8 mouse cellular contexts compared by ENCODE assay signal in the genomic region with DNA sequence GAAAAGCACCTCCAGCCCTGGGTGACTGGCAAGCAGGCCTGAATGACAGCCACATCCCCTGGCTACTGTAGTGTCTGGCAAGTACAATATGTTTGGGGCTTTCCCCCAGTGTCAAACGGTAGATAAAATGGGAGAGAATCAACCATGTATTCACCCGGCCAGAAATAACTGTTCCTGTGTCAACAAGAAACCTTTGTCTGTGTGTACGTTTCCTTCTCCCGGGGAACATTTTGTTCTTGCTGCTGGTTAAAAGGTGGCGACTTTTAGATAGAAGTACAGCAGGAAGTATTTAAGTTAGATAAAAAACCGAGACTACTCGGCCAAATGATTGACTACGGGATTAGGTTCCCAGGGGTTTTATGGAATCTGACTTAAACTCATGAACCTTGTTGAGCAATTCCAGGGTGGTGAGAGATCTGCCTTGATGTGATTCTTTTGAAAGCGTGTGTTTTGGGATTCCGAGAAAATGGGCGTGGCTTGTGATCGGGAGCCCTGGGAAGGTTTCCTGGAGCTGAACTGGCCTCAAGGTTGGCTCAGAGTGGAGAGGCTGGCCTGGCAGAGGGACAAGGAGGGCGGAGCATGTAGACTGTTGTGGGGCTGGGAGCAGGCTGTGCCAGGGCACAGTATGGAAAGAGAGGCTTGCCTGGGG. TPM values are rescaled to one million over a fixed set of nuclear protein-coding genes. Genes with fewer than 3 reads are reported as not detected.
DNase-seq lines count a peak whose midpoint lies in the region; ATAC-seq lines count a peak whose summit lies in the region.

No protein-coding gene starts in this region.

- H3K36me3 ChIP-seq in hindbrain, embryonic 13.5 days, result no peaks in the 10 kb centered on the region
- H3K36me3 ChIP-seq in limb, embryonic 15.5 days, result no peaks in the 10 kb centered on the region

- whole genome bisulfite sequencing in hindbrain, embryonic 13.5 days, result 46% methylated on average over 13 of the region's 13 CpGs
- WGBS in limb, embryonic 15.5 days, result 24% methylated on average over 13 of the region's 13 CpGs

- H3K4me3 ChIP-seq in hindbrain, embryonic 13.5 days, result no peak overlapping the region
- H3K4me3 ChIP-seq in limb, embryonic 15.5 days, result peak overlapping the region; percentile 12

- H3K4me2 ChIP-seq in hindbrain, embryonic 13.5 days, result peak overlapping the region; percentile 13; the same call in 1 of the 2 replicates
- H3K4me2 ChIP-seq in limb, embryonic 15.5 days, result peak overlapping the region; percentile 19

- H3K4me1 ChIP-seq in hindbrain, embryonic 13.5 days (replicated peaks), result peaks cover 15% of the 10 kb centered on the region
- peaks cover 22% of the 10 kb centered on the region for H3K4me1 ChIP-seq in limb, embryonic 15.5 days

- no peaks in the 10 kb centered on the region for H3K9me3 ChIP-seq in hindbrain, embryonic 13.5 days
- no peaks in the 10 kb centered on the region for H3K9me3 ChIP-seq in limb, embryonic 15.5 days

- no peak overlapping the region for H3K9ac ChIP-seq in hindbrain, embryonic 13.5 days
- H3K9ac ChIP-seq in limb, embryonic 15.5 days, result no peak overlapping the region

- H3K27me3 ChIP-seq in hindbrain, embryonic 13.5 days, result no peaks in the 10 kb centered on the region
- H3K27me3 ChIP-seq in limb, embryonic 15.5 days, result no peaks in the 10 kb centered on the region

- ATAC-seq in hindbrain, embryonic 13.5 days (ENCODE audit: low FRiP score), result no peak
- ATAC-seq in limb, embryonic 15.5 days (ENCODE audit: insufficient number of reproducible peaks, low FRiP score, low TSS enrichment, low read depth), result no peak

- DNase-seq in right cerebral cortex, adult 18-20 months, result peak; percentile 22
- no peak for DNase-seq in right cerebral cortex, postnatal 25 days
- peak; percentile 47 to 61 for DNase-seq in cerebellum, adult 18-20 months
- DNase-seq in gastrocnemius, adult 18-20 months (ENCODE audit: low spot score), result peak; percentile 88
- DNase-seq in ovary, adult 18-20 months (ENCODE audit: low spot score), result peak; percentile 88
- DNase-seq in layer of hippocampus, adult 8-10 months (ENCODE audit: low spot score in 2 of 2), result no peak

- H3K27ac ChIP-seq in hindbrain, embryonic 13.5 days, result no peak overlapping the region
- H3K27ac ChIP-seq in limb, embryonic 15.5 days, result peak overlapping the region; percentile 40; the same call in 1 of the 2 replicates

RNA-seq across cellular contexts. Expression of a gene that starts 39.0 kb away (rescaled TPM):
- total RNA-seq in gastrocnemius, adult 18-20 months (2021), result 1 to 10 TPM; 3.2 to 3.8 TPM
- polyA plus RNA-seq in hindbrain, embryonic 13.5 days (2015; fragmentation: Nextera tagmentation; extraction: Ambion mirVana), result 14.7 and 15.6 TPM in 2 replicates
- 14.3 and 15.4 TPM in 2 replicates for polyA plus RNA-seq in limb, embryonic 15.5 days (2015; fragmentation: Nextera tagmentation; extraction: Ambion mirVana)
- 1 to 10 TPM; 8.3 to 9.4 (median 8.8) TPM for total RNA-seq in layer of hippocampus, adult 8-10 months (2022)

RNA-seq across cellular contexts. Expression of a gene that starts 39.1 kb away (rescaled TPM):
- total RNA-seq in gastrocnemius, adult 18-20 months (2021), result 1 to 10 TPM; 6.1 to 6.5 TPM
- 12.7 and 13.2 TPM in 2 replicates for polyA plus RNA-seq in hindbrain, embryonic 13.5 days (2015; fragmentation: Nextera tagmentation; extraction: Ambion mirVana)
- 11.8 and 11.9 TPM in 2 replicates for polyA plus RNA-seq in limb, embryonic 15.5 days (2015; fragmentation: Nextera tagmentation; extraction: Ambion mirVana)
- total RNA-seq in layer of hippocampus, adult 8-10 months (2022), result 10 to 100 TPM; 23.9 to 26.0 (median 24.8) TPM

Comparison
In these comparisons a context has a peak if more than half of its experiments do, and no peak if none do; other contexts are left out.
1. DNase-seq: peak in right cerebral cortex, adult 18-20 months (single experiment), cerebellum, adult 18-20 months (2 of 2), gastrocnemius, adult 18-20 months (single experiment) and ovary, adult 18-20 months (single experiment); none in right cerebral cortex, postnatal 25 days (single experiment) and layer of hippocampus, adult 8-10 months (0 of 2).